Mouse (Mus musculus): ENCODE data around the gene Ncbp3.
A peak's percentile ranks its signal among the peaks of the same experiment; 100 is the strongest.

Gene Ncbp3

GRCm38 (mm10) chr11:73030821-73031498 is 16.6 kb upstream of the Ncbp3 start:
- DNase-seq (ENCODE audit: low spot score in 2 of 2) = peak; percentile 33 to 77

GRCm38 (mm10) chr11:73031536-73031935 is 16.0 kb upstream of the Ncbp3 start:
- no peak for DNase-seq (ENCODE audit: low spot score in 2 of 2)

GRCm38 (mm10) chr11:73036077-73036476 is 11.5 kb upstream of the Ncbp3 start:
- DNase-seq (ENCODE audit: low spot score in 2 of 2) = no peak

- DNase-seq (ENCODE audit: low spot score in 2 of 2) = no peak
These were observed 10.7 kb upstream of the Ncbp3 start for GRCm38 (mm10) chr11:73036889-73037288.

- no peak for DNase-seq (ENCODE audit: low spot score in 2 of 2)
These were observed 9.9 kb upstream of the Ncbp3 start for GRCm38 (mm10) chr11:73037691-73038090.

GRCm38 (mm10) chr11:73039102-73039799 is 8.3 kb upstream of the Ncbp3 start:
- DNase-seq (ENCODE audit: low spot score in 2 of 2) = peak in 1 of 2 experiments; percentile 70

GRCm38 (mm10) chr11:73044229-73044755 is 3.3 kb upstream of the Ncbp3 start:
- no peak for DNase-seq (ENCODE audit: low spot score in 2 of 2)

GRCm38 (mm10) chr11:73044789-73045188 is 2.8 kb upstream of the Ncbp3 start:
- DNase-seq (ENCODE audit: low spot score in 2 of 2) = no peak

GRCm38 (mm10) chr11:73048030-73048876 is 670 bp downstream of the Ncbp3 start:
- peak in 1 of 2 experiments; percentile 75 for DNase-seq (ENCODE audit: low spot score in 2 of 2)

- DNase-seq (ENCODE audit: low spot score in 2 of 2) = peak; percentile 70 to 86
These were observed 1.8 kb downstream of the Ncbp3 start for GRCm38 (mm10) chr11:73049335-73049734.

GRCm38 (mm10) chr11:73052795-73053194 is 5.2 kb downstream of the Ncbp3 start:
- no peak for DNase-seq (ENCODE audit: low spot score in 2 of 2)

GRCm38 (mm10) chr11:73057701-73058100 is 10.1 kb downstream of the Ncbp3 start:
- DNase-seq (ENCODE audit: low spot score in 2 of 2) = no peak

GRCm38 (mm10) chr11:73059630-73060029 is 12.0 kb downstream of the Ncbp3 start:
- DNase-seq (ENCODE audit: low spot score in 2 of 2) = no peak

- no peak for DNase-seq (ENCODE audit: low spot score in 2 of 2)
These were observed 13.8 kb downstream of the Ncbp3 start for GRCm38 (mm10) chr11:73061413-73061812.

- DNase-seq (ENCODE audit: low spot score in 2 of 2) = peak in 1 of 2 experiments; percentile 69
These were observed 24.3 kb downstream of the Ncbp3 start for GRCm38 (mm10) chr11:73071839-73072238.

GRCm38 (mm10) chr11:73076295-73076694 is 28.7 kb downstream of the Ncbp3 start:
- DNase-seq (ENCODE audit: low spot score in 2 of 2) = no peak

GRCm38 (mm10) chr11:73076733-73077132 is 29.1 kb downstream of the Ncbp3 start:
- DNase-seq (ENCODE audit: low spot score in 2 of 2) = no peak

- no peak for DNase-seq (ENCODE audit: low spot score in 2 of 2)
These were observed 29.7 kb downstream of the Ncbp3 start for GRCm38 (mm10) chr11:73077211-73077720.

- no peak for DNase-seq (ENCODE audit: low spot score in 2 of 2)
These were observed 31.0 kb downstream of the Ncbp3 start for GRCm38 (mm10) chr11:73078615-73079014.

GRCm38 (mm10) chr11:73080306-73080705 is 32.7 kb downstream of the Ncbp3 start:
- DNase-seq (ENCODE audit: low spot score in 2 of 2) = no peak

GRCm38 (mm10) chr11:73084303-73084702 is 36.7 kb downstream of the Ncbp3 start:
- DNase-seq (ENCODE audit: low spot score in 2 of 2) = peak in 1 of 2 experiments; percentile 36

GRCm38 (mm10) chr11:73084804-73085231 is 37.2 kb downstream of the Ncbp3 start:
- no peak for DNase-seq (ENCODE audit: low spot score in 2 of 2)

Measured in spleen, postnatal 10 days (tissue).